Mouse (Mus musculus) embryonic facial prominence, embryonic 11.5 days (tissue): Measurements from ENCODE around the gene Ikbke. TPM values are rescaled to one million over a fixed set of nuclear protein-coding genes. Genes with fewer than 3 reads are reported as not detected.

Experiments used
- ATAC-seq: fragments of 200-750 bp; cut with Nextera tagmentation; replicated peaks from 2 replicates; pipeline ENCODE4 v1.8.0; 2017; ENCODE audit warnings: low read depth; ENCODE audit not compliant: insufficient number of reproducible peaks, low FRiP score, low TSS enrichment
- DNase-seq: peaks from one replicate; pipeline ENCODE4 v3.0.0-alpha.2; 2015; ENCODE audit warnings: low spot score
- H3K27ac ChIP-seq: fragments of 300-500 bp; sonication (generic); replicated peaks from 2 replicates; pipeline ENCODE4 v1.5.1; 2014; ENCODE audit warnings: mild to moderate bottlenecking, low read depth, low read length, control low read depth
- H3K27me3 ChIP-seq: fragments of 300-500 bp; sonication (generic); 2 replicates; pipeline ENCODE4 v1.6.1; 2014; ENCODE audit warnings: mild to moderate bottlenecking, low read length, moderate library complexity, mixed read lengths; ENCODE audit not compliant: control insufficient read depth, insufficient read depth
- H3K36me3 ChIP-seq: fragments of 300-500 bp; sonication (generic); replicated peaks from 2 replicates; pipeline ENCODE4 v1.6.1; 2014; ENCODE audit warnings: low read depth, mild to moderate bottlenecking, low read length, moderate library complexity, mixed read lengths; ENCODE audit not compliant: control insufficient read depth, insufficient read depth
- H3K4me1 ChIP-seq: fragments of 300-500 bp; sonication (generic); 2 replicates; pipeline ENCODE4 v1.6.1; 2014; ENCODE audit warnings: low read length, mixed read lengths; ENCODE audit not compliant: control insufficient read depth, insufficient read depth
- H3K4me2 ChIP-seq: fragments of 300-500 bp; sonication (generic); 2 replicates; pipeline ENCODE4 v1.6.1; 2014; ENCODE audit warnings: low read depth, mild to moderate bottlenecking, control low read depth, low read length, moderate library complexity
- H3K4me3 ChIP-seq: fragments of 300-500 bp; sonication (generic); 2 replicates; pipeline ENCODE4 v1.5.1; 2014; ENCODE audit warnings: low read depth, low read length, control low read depth
- H3K9ac ChIP-seq: fragments of 300-500 bp; sonication (generic); replicated peaks from 2 replicates; pipeline ENCODE4 v1.6.1; 2014; ENCODE audit warnings: mild to moderate bottlenecking, control low read depth, low read length
- H3K9me3 ChIP-seq: fragments of 300-500 bp; sonication (generic); replicated peaks from 2 replicates; pipeline ENCODE4 v1.6.1; 2016; ENCODE audit warnings: mild to moderate bottlenecking, low read length, inconsistent platforms, mixed read lengths; ENCODE audit not compliant: control insufficient read depth
- WGBS: fragments of 180-500 bp; shearing (Covaris S2); extraction: QIAGEN DNeasy Blood & Tissue Kit; methylation state at CpG from one replicate; pipeline ENCODE4 v1.1.7; 2014; 5-methylcytosine and 5-hydroxymethylcytosine counted together
- polyA plus RNA-seq: library from polyadenylated mRNA; unstranded; fragments of >200 nt; fragmentation: Nextera tagmentation; extraction: Ambion mirVana; gene quantifications from 2 replicates; pipeline ENCODE4 v1.2.1, GENCODE M21; 2014

The Ikbke gene
- polyA plus RNA-seq, 1 experiment from 2014 or later: 0.49 TPM

- 64% methylated on average over 3 of the region's 3 CpGs for WGBS
- no peak overlapping the region for H3K27ac ChIP-seq
- H3K27me3 ChIP-seq: no peaks in the 10 kb centered on the region
- H3K4me2 ChIP-seq: no peak overlapping the region
- ATAC-seq (no peak), DNase-seq (no peak)
- H3K4me3 ChIP-seq: no peak overlapping the region
- no peak overlapping the region for H3K9ac ChIP-seq
- no peaks in the 10 kb centered on the region for H3K4me1 ChIP-seq
- no peaks in the 10 kb centered on the region for H3K36me3 ChIP-seq
- H3K9me3 ChIP-seq: no peaks in the 10 kb centered on the region
These were observed 874 bp upstream of the Ikbke start for GRCm38 (mm10) chr1:131280280-131280679.

GRCm38 (mm10) chr1:131278606-131279455 is 575 bp downstream of the Ikbke start:
- no peak for DNase-seq
- Histone ChIP-seq H3K4me1 (no peaks in the 10 kb centered on the region), H3K27ac (no peak overlapping the region), H3K4me3 (peak overlapping the region; percentile 16; the same call in 1 of the 2 replicates), H3K36me3 (no peaks in the 10 kb centered on the region), H3K9ac (peak overlapping the region; percentile 39; the same call in 1 of the 2 replicates), H3K27me3 (no peaks in the 10 kb centered on the region), H3K4me2 (peak overlapping the region; percentile 27), H3K9me3 (no peaks in the 10 kb centered on the region)
- no peak for ATAC-seq
- WGBS: 44% methylated on average over 8 of the region's 8 CpGs

GRCm38 (mm10) chr1:131276831-131277230 is 2.6 kb downstream of the Ikbke start:
- H3K9me3 ChIP-seq: no peaks in the 10 kb centered on the region
- no peak overlapping the region for H3K4me2 ChIP-seq
- no peaks in the 10 kb centered on the region for H3K27me3 ChIP-seq
- ATAC-seq: no peak
- no peaks in the 10 kb centered on the region for H3K36me3 ChIP-seq
- no peak overlapping the region for H3K27ac ChIP-seq
- no peaks in the 10 kb centered on the region for H3K4me1 ChIP-seq
- H3K9ac ChIP-seq: no peak overlapping the region
- no peak for DNase-seq
- H3K4me3 ChIP-seq: no peak overlapping the region

GRCm38 (mm10) chr1:131275577-131275976 is 3.8 kb downstream of the Ikbke start:
- Histone ChIP-seq H3K4me2 (no peak overlapping the region), H3K27ac (no peak overlapping the region), H3K9me3 (no peaks in the 10 kb centered on the region), H3K27me3 (no peaks in the 10 kb centered on the region), H3K4me1 (no peaks in the 10 kb centered on the region), H3K9ac (no peak overlapping the region), H3K36me3 (no peaks in the 10 kb centered on the region), H3K4me3 (no peak overlapping the region)
- 80% methylated on average over 14 of the region's 14 CpGs for WGBS
- no peak for ATAC-seq
- DNase-seq: no peak

GRCm38 (mm10) chr1:131274725-131275539 is 4.5 kb downstream of the Ikbke start:
- no peak overlapping the region for H3K4me3 ChIP-seq
- H3K9ac ChIP-seq: no peak overlapping the region
- H3K4me2 ChIP-seq: no peak overlapping the region
- DNase-seq (no peak), ATAC-seq (no peak)
- H3K4me1 ChIP-seq: no peaks in the 10 kb centered on the region
- H3K36me3 ChIP-seq: no peaks in the 10 kb centered on the region
- no peaks in the 10 kb centered on the region for H3K27me3 ChIP-seq
- no peaks in the 10 kb centered on the region for H3K9me3 ChIP-seq
- H3K27ac ChIP-seq: no peak overlapping the region
- 48% methylated on average over 22 of the region's 22 CpGs for WGBS

GRCm38 (mm10) chr1:131269797-131270578 is 9.4 kb downstream of the Ikbke start:
- no peaks in the 10 kb centered on the region for H3K9me3 ChIP-seq
- H3K4me1 ChIP-seq: no peaks in the 10 kb centered on the region
- ATAC-seq (peak; percentile 19), DNase-seq (peak; percentile 90)
- no peak overlapping the region for H3K4me3 ChIP-seq
- H3K27me3 ChIP-seq: no peaks in the 10 kb centered on the region
- H3K27ac ChIP-seq: no peak overlapping the region
- H3K4me2 ChIP-seq: no peak overlapping the region
- 35% methylated on average over 22 of the region's 22 CpGs for WGBS
- H3K9ac ChIP-seq: no peak overlapping the region
- no peaks in the 10 kb centered on the region for H3K36me3 ChIP-seq

- Histone ChIP-seq H3K36me3 (no peaks in the 10 kb centered on the region), H3K4me1 (no peaks in the 10 kb centered on the region), H3K27me3 (no peaks in the 10 kb centered on the region), H3K9me3 (no peaks in the 10 kb centered on the region), H3K4me2 (no peak overlapping the region), H3K4me3 (no peak overlapping the region), H3K9ac (no peak overlapping the region), H3K27ac (no peak overlapping the region)
- DNase-seq: no peak
- 74% methylated on average over 10 of the region's 10 CpGs for WGBS
- ATAC-seq: no peak
These were observed 10.6 kb downstream of the Ikbke start for GRCm38 (mm10) chr1:131268776-131269175.
